Mouse (Mus musculus) cerebellum, postnatal 25 days (tissue): ENCODE measurements around the gene Cux1.
A peak's percentile ranks its signal among the peaks of the same experiment; 100 is the strongest.

Experiments used
- DNase-seq, 2 experiments: peaks; one replicate each; pipeline ENCODE4 v3.0.0; 2021; ENCODE audit warnings: mixed read lengths in 2 of 2

The Cux1 gene

GRCm38 (mm10) chr5:136420342-136420741 lies 146.9 kb downstream of the Cux1 start:
- no peak for DNase-seq

- DNase-seq, result no peak
Measured at GRCm38 (mm10) chr5:136417891-136418290, 149.4 kb downstream of the Cux1 start.

GRCm38 (mm10) chr5:136414479-136414878 lies 152.8 kb downstream of the Cux1 start:
- no peak for DNase-seq

GRCm38 (mm10) chr5:136410681-136411181 lies 156.6 kb downstream of the Cux1 start:
- no peak for DNase-seq

- no peak for DNase-seq
Measured at GRCm38 (mm10) chr5:136406357-136406756, 160.9 kb downstream of the Cux1 start.

GRCm38 (mm10) chr5:136403565-136403961 lies 163.7 kb downstream of the Cux1 start:
- DNase-seq, result peak; percentile 36 to 56

- no peak for DNase-seq
Measured at GRCm38 (mm10) chr5:136402622-136403564, 164.4 kb downstream of the Cux1 start.

GRCm38 (mm10) chr5:136398706-136399105 lies 168.6 kb downstream of the Cux1 start:
- no peak for DNase-seq

GRCm38 (mm10) chr5:136396699-136397098 lies 170.6 kb downstream of the Cux1 start:
- no peak for DNase-seq

- DNase-seq, result no peak
Measured at GRCm38 (mm10) chr5:136396256-136396655, 171.0 kb downstream of the Cux1 start.

GRCm38 (mm10) chr5:136395600-136396195 lies 171.6 kb downstream of the Cux1 start:
- DNase-seq, result peak in 1 of 2 experiments; percentile 28

GRCm38 (mm10) chr5:136394517-136395212 lies 172.6 kb downstream of the Cux1 start:
- no peak for DNase-seq

- DNase-seq, result no peak
Measured at GRCm38 (mm10) chr5:136393621-136394020, 173.7 kb downstream of the Cux1 start.

- DNase-seq, result no peak
Measured at GRCm38 (mm10) chr5:136386757-136387156, 180.5 kb downstream of the Cux1 start.

GRCm38 (mm10) chr5:136385161-136385560 lies 182.1 kb downstream of the Cux1 start:
- peak in 1 of 2 experiments; percentile 51 for DNase-seq

GRCm38 (mm10) chr5:136382261-136383005 lies 184.9 kb downstream of the Cux1 start:
- DNase-seq, result no peak

GRCm38 (mm10) chr5:136379405-136379804 lies 187.9 kb downstream of the Cux1 start:
- DNase-seq, result no peak

- DNase-seq, result peak; percentile 58 to 62
Measured at GRCm38 (mm10) chr5:136377101-136377500, 190.2 kb downstream of the Cux1 start.

GRCm38 (mm10) chr5:136375350-136375749 lies 191.9 kb downstream of the Cux1 start:
- DNase-seq, result no peak

GRCm38 (mm10) chr5:136372276-136372675 lies 195.0 kb downstream of the Cux1 start:
- DNase-seq, result no peak

GRCm38 (mm10) chr5:136363421-136363820 lies 203.9 kb downstream of the Cux1 start:
- DNase-seq, result peak in 1 of 2 experiments; percentile 35

- no peak for DNase-seq
Measured at GRCm38 (mm10) chr5:136362473-136363230, 204.6 kb downstream of the Cux1 start.
